24 mouse cellular contexts compared by ENCODE assay signal in the genomic region with DNA sequence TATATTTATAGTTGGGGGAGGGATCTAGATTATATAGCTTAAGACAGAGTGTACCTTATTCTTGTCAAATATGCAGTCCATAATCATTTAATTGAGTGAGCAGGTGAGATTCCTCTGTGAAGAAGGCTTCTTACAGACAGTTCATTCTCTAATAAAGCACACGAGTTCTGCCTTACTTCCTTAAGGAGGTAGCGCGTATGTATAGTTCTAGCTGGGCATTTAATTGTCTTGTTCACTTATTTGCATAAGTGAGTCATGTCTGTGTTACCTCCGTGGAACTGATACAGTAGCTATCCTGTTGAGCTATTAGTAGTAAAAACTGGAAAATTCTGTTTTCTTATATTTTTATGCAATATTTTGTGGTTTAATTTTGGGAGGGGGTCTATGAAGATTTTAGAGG. TPM values are rescaled to one million over a fixed set of nuclear protein-coding genes. Genes with fewer than 3 reads are reported as not detected.
A peak's percentile ranks its signal among the peaks of the same experiment; 100 is the strongest.
DNase-seq lines count a peak whose midpoint lies in the region; ATAC-seq and TF ChIP-seq lines count a peak whose summit lies in the region.
"Had no signal": no experiment of that assay in that cellular context is flagged by ENCODE, and none has a peak within 500 bp of the region (broad histone marks: within the 10 kb centered on the region; RNA-seq: fewer than 3 reads in every experiment).

No protein-coding gene starts in this region.

- no peak overlapping the region for H3K4me2 ChIP-seq in heart, embryonic 13.5 days
- 0 out of 2 replicates have a peak overlapping the region, but pooled peaks have one; percentile 4 for H3K4me2 ChIP-seq in intestine, embryonic 14.5 days (ENCODE audit: low read length)
- H3K4me2 ChIP-seq in intestine, postnatal 0 days (replicated peaks; ENCODE audit: low read depth) = peak overlapping the region; percentile 50
- no peak overlapping the region for H3K4me2 ChIP-seq in stomach, embryonic 16.5 days (ENCODE audit: low read depth, low read length)
- H3K4me2 ChIP-seq: embryonic facial prominence, embryonic 12.5 days; embryonic facial prominence, embryonic 15.5 days; hindbrain, embryonic 12.5 days; hindbrain, embryonic 15.5 days had no signal

- no peak overlapping the region for H3K9ac ChIP-seq in heart, embryonic 13.5 days
- no peak overlapping the region for H3K9ac ChIP-seq in intestine, embryonic 14.5 days (ENCODE audit: low read length)
- H3K9ac ChIP-seq in intestine, postnatal 0 days (ENCODE audit: low read depth, low read length) = no peak overlapping the region
- H3K9ac ChIP-seq in stomach, embryonic 16.5 days (ENCODE audit: low read length) = no peak overlapping the region
- H3K9ac ChIP-seq: embryonic facial prominence, embryonic 12.5 days; embryonic facial prominence, embryonic 15.5 days; forebrain, postnatal 0 days; hindbrain, embryonic 12.5 days; hindbrain, embryonic 15.5 days had no signal

- H3K36me3 ChIP-seq in heart, embryonic 13.5 days = no peaks in the 10 kb centered on the region
- H3K36me3 ChIP-seq in intestine, embryonic 14.5 days (ENCODE audit: control insufficient read depth, insufficient read depth, low read length) = no peaks in the 10 kb centered on the region
- no peaks in the 10 kb centered on the region; the same call in 1 of the 2 replicates for H3K36me3 ChIP-seq in intestine, postnatal 0 days (ENCODE audit: control insufficient read depth, insufficient read depth)
- no peaks in the 10 kb centered on the region for H3K36me3 ChIP-seq in stomach, embryonic 16.5 days (ENCODE audit: control insufficient read depth, insufficient read depth, low read length)
- H3K36me3 ChIP-seq: embryonic facial prominence, embryonic 12.5 days; embryonic facial prominence, embryonic 15.5 days; hindbrain, embryonic 12.5 days; hindbrain, embryonic 15.5 days had no signal

- no peak overlapping the region for H3K4me3 ChIP-seq in heart, embryonic 13.5 days
- no peak overlapping the region for H3K4me3 ChIP-seq in intestine, embryonic 14.5 days (ENCODE audit: low read depth, low read length)
- no peak overlapping the region for H3K4me3 ChIP-seq in intestine, postnatal 0 days (ENCODE audit: low read depth, low read length)
- no peak overlapping the region for H3K4me3 ChIP-seq in stomach, embryonic 16.5 days (replicated peaks; ENCODE audit: low read length)
- H3K4me3 ChIP-seq: embryonic facial prominence, embryonic 12.5 days; embryonic facial prominence, embryonic 15.5 days; heart, adult 2 months; heart, embryonic 10.5 days; hindbrain, embryonic 12.5 days; hindbrain, embryonic 15.5 days had no signal

- no peaks in the 10 kb centered on the region for H3K9me3 ChIP-seq in heart, embryonic 13.5 days
- H3K9me3 ChIP-seq in intestine, embryonic 14.5 days (ENCODE audit: control insufficient read depth, low read length) = no peaks in the 10 kb centered on the region
- no peaks in the 10 kb centered on the region for H3K9me3 ChIP-seq in intestine, postnatal 0 days (ENCODE audit: control insufficient read depth)
- no peaks in the 10 kb centered on the region for H3K9me3 ChIP-seq in stomach, embryonic 16.5 days (replicated peaks; ENCODE audit: control insufficient read depth, low read length)
- H3K9me3 ChIP-seq: embryonic facial prominence, embryonic 12.5 days; embryonic facial prominence, embryonic 15.5 days; heart, embryonic 10.5 days; hindbrain, embryonic 12.5 days; hindbrain, embryonic 15.5 days had no signal

- H3K4me1 ChIP-seq in heart, embryonic 13.5 days = peaks cover 76% of the 10 kb centered on the region
- H3K4me1 ChIP-seq in intestine, embryonic 14.5 days (replicated peaks; ENCODE audit: control insufficient read depth, insufficient read depth, low read length) = peaks cover 32% of the 10 kb centered on the region; the same call in 1 of the 2 replicates
- peaks cover 34% of the 10 kb centered on the region for H3K4me1 ChIP-seq in intestine, postnatal 0 days (replicated peaks; ENCODE audit: control insufficient read depth, insufficient read depth, low read length)
- peaks cover 41% of the 10 kb centered on the region for H3K4me1 ChIP-seq in stomach, embryonic 16.5 days (ENCODE audit: control insufficient read depth, insufficient read depth, low read length)

- DNase-seq in heart, adult 11 months = no peak
- DNase-seq in intestine, embryonic 14.5 days (ENCODE audit: low spot score) = no peak
- DNase-seq in cerebellum, postnatal 4 days (ENCODE audit: low spot score in 2 of 2) = no peak
- DNase-seq in urinary bladder, postnatal 10 days (ENCODE audit: low spot score) = no peak
- DNase-seq in frontal cortex, postnatal 36 days (ENCODE audit: low spot score in 2 of 2) = no peak
- DNase-seq: adrenal gland, adult 8-10 months; adrenal gland, postnatal 25 days; cerebellum, adult 11-12 months; cerebellum, adult 8-10 months; cerebellum, postnatal 10 days; cerebellum, postnatal 36 days; forebrain, postnatal 0 days; gastrocnemius, postnatal 25 days; heart, adult 2 months had no signal

- 86% methylated on average over 4 of the region's 4 CpGs for WGBS in heart, embryonic 13.5 days
- WGBS in intestine, embryonic 14.5 days = 70% methylated on average over 4 of the region's 4 CpGs
- 34% methylated on average over 4 of the region's 4 CpGs for WGBS in intestine, postnatal 0 days
- WGBS in stomach, embryonic 16.5 days = 64% methylated on average over 4 of the region's 4 CpGs

- ATAC-seq in heart, embryonic 13.5 days (ENCODE audit: extremely low read depth, insufficient number of reproducible peaks, low FRiP score, low TSS enrichment) = no peak
- 0 out of 2 replicates have a peak, but pooled peaks have one; percentile 3 for ATAC-seq in intestine, embryonic 14.5 days (replicated peaks; ENCODE audit: low FRiP score, low TSS enrichment, low read depth)
- peak; percentile 63 for ATAC-seq in intestine, postnatal 0 days
- no peak for ATAC-seq in stomach, embryonic 16.5 days (ENCODE audit: insufficient read depth, low FRiP score)
- ATAC-seq: activated CD4-positive, CD25-positive, alpha-beta regulatory T cell, adult 4 months; forebrain, embryonic 14.5 days; forebrain, postnatal 0 days had no signal

- peak overlapping the region; percentile 76; the same call in 1 of the 2 replicates for H3K27ac ChIP-seq in heart, embryonic 13.5 days (replicated peaks)
- H3K27ac ChIP-seq in intestine, embryonic 14.5 days (ENCODE audit: low read depth) = no peak overlapping the region
- peak overlapping the region; percentile 77 for H3K27ac ChIP-seq in intestine, postnatal 0 days (ENCODE audit: low read depth, low read length)
- 0 out of 2 replicates have a peak overlapping the region, but pooled peaks have one; percentile 26 for H3K27ac ChIP-seq in stomach, embryonic 16.5 days (ENCODE audit: low read length)
- H3K27ac ChIP-seq: embryonic facial prominence, embryonic 12.5 days; embryonic facial prominence, embryonic 15.5 days; heart, adult 2 months; hindbrain, embryonic 12.5 days; hindbrain, embryonic 15.5 days had no signal

- H3K27me3 ChIP-seq in heart, embryonic 13.5 days (replicated peaks) = no peaks in the 10 kb centered on the region
- no peaks in the 10 kb centered on the region for H3K27me3 ChIP-seq in intestine, embryonic 14.5 days (replicated peaks; ENCODE audit: control insufficient read depth, insufficient read depth, low read length)
- H3K27me3 ChIP-seq in intestine, postnatal 0 days (replicated peaks; ENCODE audit: control insufficient read depth, insufficient read depth, low read length) = no peaks in the 10 kb centered on the region
- H3K27me3 ChIP-seq in stomach, embryonic 16.5 days (ENCODE audit: control insufficient read depth, insufficient read depth, low read length) = no peaks in the 10 kb centered on the region
- H3K27me3 ChIP-seq: embryonic facial prominence, embryonic 12.5 days; embryonic facial prominence, embryonic 15.5 days; hindbrain, embryonic 12.5 days; hindbrain, embryonic 15.5 days had no signal

- TF ChIP-seq CTCF in intestine, postnatal 0 days (IDR thresholded peaks at IDR 0.05; ENCODE audit: low read depth) = no peak

RNA-seq across cellular contexts. Expression of a gene that starts 40.4 kb away (rescaled TPM):
- 10.7 and 11.8 TPM in 2 replicates for polyA plus RNA-seq in heart, embryonic 13.5 days (2015; fragmentation: Nextera tagmentation; extraction: Ambion mirVana)
- 29.3 and 29.7 TPM in 2 replicates for polyA plus RNA-seq in intestine, embryonic 14.5 days (2014; fragmentation: Nextera tagmentation; extraction: Ambion mirVana)
- 10.4 and 10.7 TPM in 2 replicates for polyA plus RNA-seq in intestine, postnatal 0 days (2015; fragmentation: Nextera tagmentation; extraction: Ambion mirVana)
- 20.2 and 20.8 TPM in 2 replicates for polyA plus RNA-seq in stomach, embryonic 16.5 days (2015; fragmentation: Nextera tagmentation; extraction: Ambion mirVana)

Comparison
In these comparisons a context has a peak if more than half of its experiments do, and no peak if none do; other contexts are left out.
1. ATAC-seq: peak in intestine, embryonic 14.5 days (single experiment) and intestine, postnatal 0 days (single experiment); none in heart, embryonic 13.5 days (single experiment) and stomach, embryonic 16.5 days (single experiment).
2. H3K4me2 ChIP-seq: peak in intestine, embryonic 14.5 days (single experiment) and intestine, postnatal 0 days (single experiment); none in heart, embryonic 13.5 days (single experiment) and stomach, embryonic 16.5 days (single experiment).